Mouse (Mus musculus): Measurements from ENCODE around the gene Bcas2. TPM values are rescaled to one million over a fixed set of nuclear protein-coding genes. Genes with fewer than 3 reads are reported as not detected.
"Not testable (repeated sequence)": the region's sequence is repeated elsewhere in the genome, so short reads cannot be mapped to it uniquely, and the experiment has no call there.

Gene Bcas2
- total and polyA plus RNA-seq, 2 experiments from 2014 or later, result 33.0 to 96.8 TPM

DNA sequence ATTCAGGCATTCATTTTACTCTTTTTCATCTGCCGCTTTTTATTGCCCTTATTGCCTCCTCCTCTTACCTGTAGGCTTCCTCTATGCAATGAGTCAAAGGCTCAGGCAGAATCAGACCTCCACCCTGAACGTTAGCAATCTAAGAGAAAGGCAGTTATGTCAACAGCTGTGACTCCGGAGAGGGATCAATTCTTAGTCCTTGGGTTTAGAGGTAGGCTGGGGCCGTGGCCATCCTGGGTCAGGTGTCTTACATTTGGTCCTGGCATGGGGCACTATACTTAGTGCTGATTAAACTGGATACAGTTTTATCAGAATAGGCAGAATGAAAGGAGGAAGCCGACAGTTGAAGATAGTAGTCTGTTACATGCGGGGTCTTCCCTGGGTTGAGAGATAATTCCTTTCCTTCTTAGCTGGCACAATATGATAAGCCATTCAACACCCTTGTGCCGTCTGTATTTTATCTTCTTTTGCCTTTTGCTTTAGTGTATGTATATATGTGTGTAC lies 24.9 kb downstream of the Bcas2 start:
- Histone ChIP-seq H3K4me1 (ENCODE audit: control insufficient read depth, insufficient read depth) (no peaks in the 10 kb centered on the region), H3K4me3 (ENCODE audit: low read depth, low read length) (no peak overlapping the region), H3K4me2 (ENCODE audit: low read depth, low read length) (no peak overlapping the region), H3K9ac (replicated peaks; ENCODE audit: low read depth, low read length) (no peak overlapping the region), H3K27ac (ENCODE audit: low read depth) (no peak overlapping the region), H3K36me3 (replicated peaks; ENCODE audit: control insufficient read depth, insufficient read depth, low read length) (no peaks in the 10 kb centered on the region), H3K9me3 (replicated peaks; ENCODE audit: control insufficient read depth, low read length) (0 out of 2 replicates have a peak, but pooled peaks cover 6% of the 10 kb centered on the region), H3K27me3 (ENCODE audit: control insufficient read depth, insufficient read depth, low read length) (no peaks in the 10 kb centered on the region)
- WGBS, result 42% methylated on average over 7 of the region's 7 CpGs
- ATAC-seq (ENCODE audit: insufficient read depth, low read depth) (no peak), DNase-seq (ENCODE audit: low spot score) (no peak)
- TF ChIP-seq CTCF (IDR thresholded peaks at IDR 0.05; ENCODE audit: low read depth) (no peak), EP300 (IDR thresholded peaks at IDR 0.05; ENCODE audit: low read depth) (no peak)

DNA sequence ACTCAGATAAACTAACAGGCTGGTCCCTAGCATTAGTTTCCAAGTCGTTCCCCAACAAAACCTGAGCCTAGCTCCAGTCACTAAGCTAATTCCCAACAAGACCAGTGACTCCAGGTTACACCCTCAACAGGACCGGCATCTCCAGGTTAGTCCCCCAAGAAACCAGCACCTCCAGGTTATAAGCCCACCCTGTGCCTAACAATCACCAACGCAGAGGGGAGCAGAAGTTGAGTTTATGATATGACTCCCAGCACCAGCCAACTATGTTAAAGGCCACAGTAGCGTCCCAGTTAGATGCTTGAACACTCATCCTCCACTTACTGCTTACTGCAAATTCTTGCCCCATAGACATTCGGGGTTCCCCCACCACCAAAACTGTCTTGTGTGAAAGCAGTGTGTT lies 27.9 kb downstream of the Bcas2 start:
- Histone ChIP-seq H3K36me3 (replicated peaks; ENCODE audit: control insufficient read depth, insufficient read depth, low read length) (no peaks in the 10 kb centered on the region), H3K9me3 (replicated peaks; ENCODE audit: control insufficient read depth, low read length) (0 out of 2 replicates have a peak, but pooled peaks cover 4% of the 10 kb centered on the region), H3K4me3 (ENCODE audit: low read depth, low read length) (no peak overlapping the region), H3K27me3 (ENCODE audit: control insufficient read depth, insufficient read depth, low read length) (no peaks in the 10 kb centered on the region), H3K4me2 (ENCODE audit: low read depth, low read length) (no peak overlapping the region), H3K27ac (ENCODE audit: low read depth) (no peak overlapping the region), H3K4me1 (ENCODE audit: control insufficient read depth, insufficient read depth) (no peaks in the 10 kb centered on the region), H3K9ac (replicated peaks; ENCODE audit: low read depth, low read length) (no peak overlapping the region)
- ATAC-seq (ENCODE audit: insufficient read depth, low read depth) (no peak), DNase-seq (ENCODE audit: low spot score) (no peak)
- TF ChIP-seq EP300 (IDR thresholded peaks at IDR 0.05; ENCODE audit: low read depth) (no peak), CTCF (IDR thresholded peaks at IDR 0.05; ENCODE audit: low read depth) (no peak)
- WGBS, result 84% methylated on average over 5 of the region's 5 CpGs

- not testable (repeated sequence) for H3K4me2 ChIP-seq (ENCODE audit: low read depth, low read length); ATAC-seq (ENCODE audit: insufficient read depth, low read depth); DNase-seq (ENCODE audit: low spot score); H3K9me3 ChIP-seq (replicated peaks; ENCODE audit: control insufficient read depth, low read length); H3K4me3 ChIP-seq (ENCODE audit: low read depth, low read length); H3K9ac ChIP-seq (replicated peaks; ENCODE audit: low read depth, low read length); H3K4me1 ChIP-seq (ENCODE audit: control insufficient read depth, insufficient read depth); H3K27me3 ChIP-seq (ENCODE audit: control insufficient read depth, insufficient read depth, low read length); H3K27ac ChIP-seq (ENCODE audit: low read depth); H3K36me3 ChIP-seq (replicated peaks; ENCODE audit: control insufficient read depth, insufficient read depth, low read length)
- 89% methylated on average over 7 of the region's 7 CpGs for WGBS
Measured at GRCm38 (mm10) chr3:103201105-103201504, 29.6 kb downstream of the Bcas2 start.

DNA sequence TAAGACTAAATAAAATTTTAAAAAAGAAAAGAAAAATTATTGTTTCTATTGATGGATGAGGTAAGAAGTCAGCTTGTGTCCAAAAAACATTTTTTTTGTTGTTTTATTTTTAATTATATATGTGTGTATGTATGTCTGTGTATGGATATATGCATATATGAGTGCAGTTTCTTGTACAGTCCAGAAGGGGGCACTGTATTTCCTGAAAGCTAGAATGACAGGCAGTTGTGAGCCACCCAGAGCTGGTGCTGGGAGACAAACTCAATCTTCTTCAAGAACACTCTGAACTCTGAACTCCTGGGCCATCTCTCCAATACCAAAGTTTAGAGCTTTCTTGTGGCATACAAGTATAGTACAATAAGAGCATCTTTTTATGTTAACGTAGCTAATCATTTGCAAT lies 32.1 kb downstream of the Bcas2 start:
- DNase-seq (ENCODE audit: low spot score), result no peak
- Histone ChIP-seq H3K9ac (replicated peaks; ENCODE audit: low read depth, low read length) (no peak overlapping the region), H3K4me3 (ENCODE audit: low read depth, low read length) (no peak overlapping the region), H3K9me3 (replicated peaks; ENCODE audit: control insufficient read depth, low read length) (0 out of 2 replicates have a peak, but pooled peaks cover 4% of the 10 kb centered on the region), H3K4me1 (ENCODE audit: control insufficient read depth, insufficient read depth) (no peaks in the 10 kb centered on the region), H3K36me3 (replicated peaks; ENCODE audit: control insufficient read depth, insufficient read depth, low read length) (no peaks in the 10 kb centered on the region), H3K4me2 (ENCODE audit: low read depth, low read length) (no peak overlapping the region), H3K27me3 (ENCODE audit: control insufficient read depth, insufficient read depth, low read length) (no peaks in the 10 kb centered on the region), H3K27ac (ENCODE audit: low read depth) (no peak overlapping the region)
- TF ChIP-seq EP300 (IDR thresholded peaks at IDR 0.05; ENCODE audit: low read depth), result no peak
- no peak for TF ChIP-seq CTCF (IDR thresholded peaks at IDR 0.05; ENCODE audit: low read depth)
- 94% methylated on average over 1 of the region's 1 CpGs for WGBS
- ATAC-seq (ENCODE audit: insufficient read depth, low read depth), result no peak

DNA sequence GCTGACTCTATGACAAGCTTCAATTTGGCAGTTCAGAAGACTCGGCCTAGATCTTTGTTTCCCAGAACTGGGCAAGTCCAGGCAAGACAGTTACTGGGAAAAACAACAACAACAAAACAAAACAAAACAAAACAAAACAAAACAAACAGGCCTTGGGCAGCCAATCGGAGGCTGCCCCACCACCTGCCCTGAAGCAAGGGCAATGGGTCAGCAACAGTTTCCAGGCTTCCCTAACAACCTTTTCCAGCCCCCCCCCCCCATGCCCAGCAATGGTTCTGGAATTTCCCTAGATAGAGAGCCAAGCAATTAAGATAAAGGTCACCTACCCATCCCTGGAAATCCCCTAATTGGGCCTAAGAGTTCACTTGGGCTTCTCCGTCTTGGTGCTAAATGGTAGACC lies 33.0 kb downstream of the Bcas2 start:
- H3K27me3 ChIP-seq (ENCODE audit: control insufficient read depth, insufficient read depth, low read length), result no peaks in the 10 kb centered on the region
- no peak overlapping the region for H3K27ac ChIP-seq (ENCODE audit: low read depth)
- DNase-seq (ENCODE audit: low spot score), result no peak
- no peak overlapping the region for H3K4me2 ChIP-seq (ENCODE audit: low read depth, low read length)
- no peak overlapping the region for H3K4me3 ChIP-seq (ENCODE audit: low read depth, low read length)
- no peaks in the 10 kb centered on the region for H3K36me3 ChIP-seq (replicated peaks; ENCODE audit: control insufficient read depth, insufficient read depth, low read length)
- H3K9me3 ChIP-seq (replicated peaks; ENCODE audit: control insufficient read depth, low read length), result 0 out of 2 replicates have a peak, but pooled peaks cover 4% of the 10 kb centered on the region
- H3K9ac ChIP-seq (replicated peaks; ENCODE audit: low read depth, low read length), result no peak overlapping the region
- no peaks in the 10 kb centered on the region for H3K4me1 ChIP-seq (ENCODE audit: control insufficient read depth, insufficient read depth)
- WGBS, result 84% methylated on average over 3 of the region's 3 CpGs
- ATAC-seq (ENCODE audit: insufficient read depth, low read depth), result no peak
- TF ChIP-seq EP300 (IDR thresholded peaks at IDR 0.05; ENCODE audit: low read depth) (no peak), CTCF (IDR thresholded peaks at IDR 0.05; ENCODE audit: low read depth) (no peak)

DNA sequence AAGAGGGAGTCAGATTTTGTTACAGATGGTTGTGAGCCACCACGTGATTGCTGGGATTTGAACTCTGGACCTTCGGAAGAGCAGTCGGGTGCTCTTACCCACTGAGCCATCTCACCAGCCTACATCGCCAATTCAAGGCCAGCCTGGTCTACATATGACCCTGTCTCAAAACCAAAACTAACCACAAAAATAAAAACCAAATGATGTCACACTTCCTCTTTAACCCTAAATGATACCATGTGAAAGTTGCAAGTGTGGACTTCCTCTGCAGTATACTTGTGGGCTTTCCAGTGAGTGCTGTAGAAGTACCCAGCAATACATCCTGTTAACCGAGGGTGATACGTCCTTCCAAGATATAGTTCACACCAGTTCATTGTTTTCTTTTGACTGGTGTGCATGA lies 34.9 kb downstream of the Bcas2 start:
- DNase-seq (ENCODE audit: low spot score), result no peak
- no peak for TF ChIP-seq CTCF (IDR thresholded peaks at IDR 0.05; ENCODE audit: low read depth)
- TF ChIP-seq EP300 (IDR thresholded peaks at IDR 0.05; ENCODE audit: low read depth), result no peak
- Histone ChIP-seq H3K9me3 (replicated peaks; ENCODE audit: control insufficient read depth, low read length) (no peaks in the 10 kb centered on the region), H3K27ac (ENCODE audit: low read depth) (no peak overlapping the region), H3K4me2 (ENCODE audit: low read depth, low read length) (no peak overlapping the region), H3K4me3 (ENCODE audit: low read depth, low read length) (no peak overlapping the region), H3K36me3 (replicated peaks; ENCODE audit: control insufficient read depth, insufficient read depth, low read length) (no peaks in the 10 kb centered on the region), H3K4me1 (ENCODE audit: control insufficient read depth, insufficient read depth) (no peaks in the 10 kb centered on the region), H3K9ac (replicated peaks; ENCODE audit: low read depth, low read length) (no peak overlapping the region), H3K27me3 (ENCODE audit: control insufficient read depth, insufficient read depth, low read length) (no peaks in the 10 kb centered on the region)
- no peak for ATAC-seq (ENCODE audit: insufficient read depth, low read depth)
- WGBS, result 69% methylated on average over 6 of the region's 6 CpGs
